Mouse (Mus musculus) neural tube, embryonic 14.5 days (tissue): Measurements from ENCODE around the gene Heatr5a. TPM values are rescaled to one million over a fixed set of nuclear protein-coding genes. Genes with fewer than 3 reads are reported as not detected.

Experiments used
- ATAC-seq: fragments of 200-750 bp; cut with Nextera tagmentation; 2 replicates; pipeline ENCODE4 v1.8.0; 2017; ENCODE audit warnings: low read depth, mild to moderate bottlenecking, moderate TSS enrichment, moderate library complexity
- H3K27ac ChIP-seq: fragments of 300-500 bp; sonication (generic); 2 replicates; pipeline ENCODE4 v1.5.1; 2014; ENCODE audit warnings: low read depth, mild to moderate bottlenecking, control low read depth, low read length, moderate library complexity, mixed read lengths
- H3K27me3 ChIP-seq: fragments of 300-500 bp; sonication (generic); 2 replicates; pipeline ENCODE4 v1.6.1; 2014; ENCODE audit warnings: low read length; ENCODE audit not compliant: control insufficient read depth, insufficient read depth
- H3K36me3 ChIP-seq: fragments of 300-500 bp; sonication (generic); 2 replicates; pipeline ENCODE4 v1.6.1; 2014; ENCODE audit warnings: low read length, mixed read lengths; ENCODE audit not compliant: control insufficient read depth, insufficient read depth
- H3K4me1 ChIP-seq: fragments of 300-500 bp; sonication (generic); 2 replicates; pipeline ENCODE4 v1.6.1; 2014; ENCODE audit warnings: low read length; ENCODE audit not compliant: control insufficient read depth, insufficient read depth
- H3K4me2 ChIP-seq: fragments of 300-500 bp; sonication (generic); 2 replicates; pipeline ENCODE4 v1.6.1; 2014; ENCODE audit warnings: mild to moderate bottlenecking, low read depth, low read length, control low read depth
- H3K4me3 ChIP-seq: fragments of 300-500 bp; sonication (generic); 2 replicates; pipeline ENCODE4 v1.5.1; 2014; ENCODE audit warnings: low read depth, low read length, control low read depth, mixed read lengths
- H3K9ac ChIP-seq: fragments of 300-500 bp; sonication (generic); replicated peaks from 2 replicates; pipeline ENCODE4 v1.6.1; 2014; ENCODE audit warnings: low read depth, mild to moderate bottlenecking, control low read depth, low read length, mixed read lengths
- H3K9me3 ChIP-seq: fragments of 300-500 bp; sonication (generic); 2 replicates; pipeline ENCODE4 v1.6.1; 2016; ENCODE audit warnings: low read length; ENCODE audit not compliant: control insufficient read depth
- WGBS: fragments of 180-500 bp; shearing (Covaris S2); extraction: QIAGEN DNeasy Blood & Tissue Kit; methylation state at CpG from one replicate; pipeline ENCODE4 v1.1.7; 2014; 5-methylcytosine and 5-hydroxymethylcytosine counted together
- polyA plus RNA-seq: library from polyadenylated mRNA; unstranded; fragments of >200 nt; fragmentation: Nextera tagmentation; extraction: Ambion mirVana; gene quantifications from 2 replicates; pipeline ENCODE4 v1.2.1, GENCODE M21; 2014

The Heatr5a gene
- polyA plus RNA-seq, 1 experiment from 2014 or later, result 9.1 TPM

- Histone ChIP-seq H3K9me3 (no peaks in the 10 kb centered on the region), H3K4me2 (no peak overlapping the region), H3K36me3 (no peaks in the 10 kb centered on the region), H3K4me3 (no peak overlapping the region), H3K27me3 (no peaks in the 10 kb centered on the region), H3K9ac (no peak overlapping the region), H3K27ac (no peak overlapping the region), H3K4me1 (no peaks in the 10 kb centered on the region)
- no peak for ATAC-seq
- WGBS, result 93% methylated on average over 3 of the region's 3 CpGs
Measured at GRCm38 (mm10) chr12:51985163-51985748, 14.1 kb upstream of the Heatr5a start.

GRCm38 (mm10) chr12:51983625-51984024 lies 12.5 kb upstream of the Heatr5a start:
- Histone ChIP-seq H3K4me1 (no peaks in the 10 kb centered on the region), H3K4me2 (no peak overlapping the region), H3K36me3 (no peaks in the 10 kb centered on the region), H3K27ac (no peak overlapping the region), H3K9ac (no peak overlapping the region), H3K27me3 (no peaks in the 10 kb centered on the region), H3K4me3 (no peak overlapping the region), H3K9me3 (no peaks in the 10 kb centered on the region)
- 91% methylated on average over 1 of the region's 1 CpGs for WGBS
- no peak for ATAC-seq

- Histone ChIP-seq H3K9me3 (no peaks in the 10 kb centered on the region), H3K9ac (no peak overlapping the region), H3K27me3 (no peaks in the 10 kb centered on the region), H3K4me1 (no peaks in the 10 kb centered on the region), H3K4me3 (no peak overlapping the region), H3K27ac (no peak overlapping the region), H3K4me2 (no peak overlapping the region), H3K36me3 (no peaks in the 10 kb centered on the region)
- ATAC-seq, result no peak
- WGBS, result 81% methylated on average over 9 of the region's 9 CpGs
Measured at GRCm38 (mm10) chr12:51976531-51976930, 5.4 kb upstream of the Heatr5a start.

GRCm38 (mm10) chr12:51974381-51974780 lies 3.3 kb upstream of the Heatr5a start:
- no peak for ATAC-seq
- H3K27me3 ChIP-seq, result peaks cover 5% of the 10 kb centered on the region; the same call in 1 of the 2 replicates
- no peak overlapping the region for H3K9ac ChIP-seq
- no peaks in the 10 kb centered on the region for H3K4me1 ChIP-seq
- no peak overlapping the region for H3K4me2 ChIP-seq
- 100% methylated on average over 1 of the region's 1 CpGs for whole genome bisulfite sequencing
- H3K36me3 ChIP-seq, result no peaks in the 10 kb centered on the region
- H3K27ac ChIP-seq, result no peak overlapping the region
- no peaks in the 10 kb centered on the region for H3K9me3 ChIP-seq
- H3K4me3 ChIP-seq, result no peak overlapping the region

- Histone ChIP-seq H3K27ac (no peak overlapping the region), H3K4me3 (no peak overlapping the region), H3K36me3 (no peaks in the 10 kb centered on the region), H3K4me2 (no peak overlapping the region), H3K27me3 (peaks cover 5% of the 10 kb centered on the region; the same call in 1 of the 2 replicates), H3K9me3 (no peaks in the 10 kb centered on the region), H3K9ac (no peak overlapping the region), H3K4me1 (no peaks in the 10 kb centered on the region)
- 91% methylated on average over 5 of the region's 5 CpGs for WGBS
- ATAC-seq, result no peak
Measured at GRCm38 (mm10) chr12:51972269-51973065, 1.3 kb upstream of the Heatr5a start.

GRCm38 (mm10) chr12:51970352-51971069 lies 610 bp downstream of the Heatr5a start:
- Histone ChIP-seq H3K9me3 (no peaks in the 10 kb centered on the region), H3K27me3 (peaks cover 5% of the 10 kb centered on the region; the same call in 1 of the 2 replicates), H3K4me3 (peak overlapping the region; percentile 90), H3K4me1 (no peaks in the 10 kb centered on the region), H3K9ac (peak overlapping the region; percentile 75), H3K36me3 (no peaks in the 10 kb centered on the region), H3K27ac (peak overlapping the region; percentile 82), H3K4me2 (peak overlapping the region; percentile 54)
- 1% methylated on average over 35 of the region's 35 CpGs for WGBS
- no peak; the same call in 1 of the 2 replicates for ATAC-seq

- H3K4me3 ChIP-seq, result no peak overlapping the region
- H3K27ac ChIP-seq, result no peak overlapping the region
- no peaks in the 10 kb centered on the region for H3K9me3 ChIP-seq
- no peak for ATAC-seq
- no peaks in the 10 kb centered on the region for H3K4me1 ChIP-seq
- H3K9ac ChIP-seq, result no peak overlapping the region
- H3K4me2 ChIP-seq, result peak overlapping the region; percentile 54
- no peaks in the 10 kb centered on the region for H3K36me3 ChIP-seq
- H3K27me3 ChIP-seq, result peaks cover 5% of the 10 kb centered on the region; the same call in 1 of the 2 replicates
- WGBS, result 28% methylated on average over 7 of the region's 7 CpGs
Measured at GRCm38 (mm10) chr12:51969876-51970275, 1.2 kb downstream of the Heatr5a start.

- no peak overlapping the region for H3K4me3 ChIP-seq
- 78% methylated on average over 2 of the region's 2 CpGs for WGBS
- no peaks in the 10 kb centered on the region for H3K4me1 ChIP-seq
- H3K27ac ChIP-seq, result no peak overlapping the region
- H3K9me3 ChIP-seq, result no peaks in the 10 kb centered on the region
- no peaks in the 10 kb centered on the region for H3K36me3 ChIP-seq
- no peak overlapping the region for H3K9ac ChIP-seq
- no peak overlapping the region for H3K4me2 ChIP-seq
- H3K27me3 ChIP-seq, result peaks cover 5% of the 10 kb centered on the region; the same call in 1 of the 2 replicates
- ATAC-seq, result no peak
Measured at GRCm38 (mm10) chr12:51969092-51969491, 2.0 kb downstream of the Heatr5a start.
